Mouse (Mus musculus) G1E (cell line): ENCODE results near the gene Wdr66. TPM values are rescaled to one million over a fixed set of nuclear protein-coding genes. Genes with fewer than 3 reads are reported as not detected.
"Not testable (repeated sequence)": the region's sequence is repeated elsewhere in the genome, so short reads cannot be mapped to it uniquely, and the experiment has no call there.

Source experiments
- ATAC-seq: 2 replicates; pipeline ENCODE4 v1.8.0; 2016; ENCODE audit warnings: mild to moderate bottlenecking; ENCODE audit not compliant: insufficient number of reproducible peaks, poor library complexity, low FRiP score, severe bottlenecking; ENCODE audit errors: extremely low read depth
- DNase-seq: peaks from one replicate; pipeline ENCODE4 v3.0.0; 2012; ENCODE audit warnings: low spot score
- H3K27me3 ChIP-seq: 2 replicates; pipeline ENCODE4 v1.6.1; 2012; ENCODE audit warnings: mild to moderate bottlenecking, low read length, inconsistent platforms; ENCODE audit not compliant: insufficient read depth
- H3K36me3 ChIP-seq: replicated peaks from 2 replicates; pipeline ENCODE3; 2012; ENCODE audit warnings: mild to moderate bottlenecking, inconsistent platforms
- H3K4me1 ChIP-seq: 2 replicates; pipeline ENCODE4 v1.6.1; 2012; ENCODE audit warnings: low read depth, low read length, inconsistent platforms, mixed read lengths; ENCODE audit not compliant: insufficient read depth
- H3K4me3 ChIP-seq: 2 replicates; pipeline ENCODE4 v1.5.1; 2012; ENCODE audit warnings: low read depth, mild to moderate bottlenecking, inconsistent platforms, low read length, moderate library complexity, mixed read lengths
- H3K9me3 ChIP-seq: replicated peaks from 2 replicates; pipeline ENCODE4 v1.6.1; 2012; ENCODE audit warnings: inconsistent platforms
- CTCF ChIP-seq: IDR thresholded peaks from 2 replicates; pipeline ENCODE4 v1.5.1; 2012; ENCODE audit warnings: low read depth, low read length, inconsistent platforms, mixed read lengths
- GATA1 ChIP-seq: IDR thresholded peaks from 2 replicates; pipeline ENCODE4 v1.6.1; 2012; ENCODE audit warnings: borderline replicate concordance, low read length, inconsistent platforms, mixed read lengths
- GATA2 ChIP-seq: IDR thresholded peaks from 2 replicates; pipeline ENCODE4 v1.6.1; 2012; ENCODE audit warnings: low read depth, low read length, inconsistent platforms, borderline replicate concordance
- POLR2AphosphoS5 ChIP-seq: IDR thresholded peaks from 2 replicates; pipeline ENCODE4 v1.6.1; 2012; ENCODE audit warnings: low read depth, low read length, inconsistent platforms; ENCODE audit not compliant: insufficient replicate concordance
- TAL1 ChIP-seq: conservative IDR thresholded peaks from 2 replicates; pipeline ENCODE4 v1.6.1; 2012; ENCODE audit warnings: low read depth, low read length, inconsistent platforms, mixed read lengths
- polyA plus RNA-seq: library from polyadenylated mRNA; stranded (reverse); fragments of >175 nt; gene quantifications from 2 replicates; pipeline ENCODE4 v1.2.3, GENCODE M21; 2012
- total RNA-seq, 2 experiments: library from RNA; stranded (forward) in 1 of 2; stranded (reverse) in 1 of 2; fragments of 200-1000 nt in 1 of 2; fragments of >200 nt in 1 of 2; fragmentation: Nextera tagmentation in 1 of 2; gene quantifications; 2 replicates each; pipeline ENCODE4 v1.2.3; 2014 to 2017

The Wdr66 gene
- total RNA-seq (2014; fragmentation: Nextera tagmentation) = not detected in 2 replicates
- 0.12 and 0.44 TPM in 2 replicates for total RNA-seq (2017)
- not detected in 2 replicates for polyA plus RNA-seq

GRCm38 (mm10) chr5:123251834-123252233 is at the start of gene Wdr66:
TSS of gene Wdr66 (plus strand) at chr5:123252102.
- DNase-seq = no peak
- Histone ChIP-seq H3K9me3 (no peaks in the 10 kb centered on the region), H3K4me3 (no peak within 1 kb of the TSS), H3K4me1 (0 out of 2 replicates have a peak, but pooled peaks cover 3% of the 10 kb centered on the region), H3K36me3 (peaks cover 23% of the 10 kb centered on the region), H3K27me3 (peaks cover 21% of the 10 kb centered on the region)
- TF ChIP-seq CTCF (no peak), TAL1 (no peak)
- ATAC-seq = no peak

- H3K27me3 ChIP-seq, H3K9me3 ChIP-seq, H3K36me3 ChIP-seq, DNase-seq, H3K4me3 ChIP-seq, H3K4me1 ChIP-seq, ATAC-seq: not testable (repeated sequence)
Measured at GRCm38 (mm10) chr5:123202771-123203170, 49.1 kb upstream of the Wdr66 start.

GRCm38 (mm10) chr5:123203591-123203990 is 48.3 kb upstream of the Wdr66 start:
- not testable (repeated sequence) for DNase-seq, H3K36me3 ChIP-seq, ATAC-seq, H3K4me3 ChIP-seq, H3K27me3 ChIP-seq, H3K9me3 ChIP-seq, H3K4me1 ChIP-seq

- H3K27me3 ChIP-seq, H3K4me3 ChIP-seq, DNase-seq, ATAC-seq, H3K4me1 ChIP-seq, H3K9me3 ChIP-seq, H3K36me3 ChIP-seq: not testable (repeated sequence)
Measured at GRCm38 (mm10) chr5:123222346-123223050, 29.4 kb upstream of the Wdr66 start.

GRCm38 (mm10) chr5:123223051-123223410 is 28.9 kb upstream of the Wdr66 start:
- no peak for DNase-seq
- H3K36me3 ChIP-seq = no peaks in the 10 kb centered on the region
- H3K4me3 ChIP-seq = no peak overlapping the region
- H3K27me3 ChIP-seq = no peaks in the 10 kb centered on the region
- 0 out of 2 replicates have a peak, but pooled peaks cover 2% of the 10 kb centered on the region for H3K9me3 ChIP-seq
- peaks cover 7% of the 10 kb centered on the region for H3K4me1 ChIP-seq
- no peak for TF ChIP-seq POLR2AphosphoS5
- TF ChIP-seq CTCF = no peak
- no peak for TF ChIP-seq GATA2
- TF ChIP-seq TAL1 = no peak
- TF ChIP-seq GATA1 = no peak
- ATAC-seq = no peak

GRCm38 (mm10) chr5:123223861-123224260 is 28.0 kb upstream of the Wdr66 start:
- not testable (repeated sequence) for ATAC-seq, DNase-seq, H3K9me3 ChIP-seq, H3K4me3 ChIP-seq, H3K27me3 ChIP-seq, H3K36me3 ChIP-seq
- H3K4me1 ChIP-seq = peaks cover 10% of the 10 kb centered on the region

GRCm38 (mm10) chr5:123226851-123227250 is 25.1 kb upstream of the Wdr66 start:
- Histone ChIP-seq H3K4me3 (no peak overlapping the region), H3K4me1 (peaks cover 23% of the 10 kb centered on the region), H3K27me3 (no peaks in the 10 kb centered on the region), H3K36me3 (peaks cover 18% of the 10 kb centered on the region), H3K9me3 (no peaks in the 10 kb centered on the region)
- TF ChIP-seq CTCF (no peak), GATA2 (no peak), GATA1 (no peak), POLR2AphosphoS5 (no peak), TAL1 (no peak)
- DNase-seq = no peak
- no peak for ATAC-seq
